Mouse (Mus musculus) heart, adult 2 months (tissue): ENCODE data around the gene Cldn18.

ENCODE experiments used
- CTCF ChIP-seq: fragments of 200-600 bp; IDR thresholded peaks from 2 replicates; pipeline ENCODE4 v1.8.1; 2022; ENCODE audit warnings: antibody characterized with exemption, mild to moderate bottlenecking, moderate library complexity
- EP300 ChIP-seq: fragments of 200-500 bp; IDR thresholded peaks from 2 replicates; pipeline ENCODE4 v1.6.1; 2011; ENCODE audit warnings: low read depth, low read length, control low read depth; ENCODE audit not compliant: insufficient read depth

DNA sequence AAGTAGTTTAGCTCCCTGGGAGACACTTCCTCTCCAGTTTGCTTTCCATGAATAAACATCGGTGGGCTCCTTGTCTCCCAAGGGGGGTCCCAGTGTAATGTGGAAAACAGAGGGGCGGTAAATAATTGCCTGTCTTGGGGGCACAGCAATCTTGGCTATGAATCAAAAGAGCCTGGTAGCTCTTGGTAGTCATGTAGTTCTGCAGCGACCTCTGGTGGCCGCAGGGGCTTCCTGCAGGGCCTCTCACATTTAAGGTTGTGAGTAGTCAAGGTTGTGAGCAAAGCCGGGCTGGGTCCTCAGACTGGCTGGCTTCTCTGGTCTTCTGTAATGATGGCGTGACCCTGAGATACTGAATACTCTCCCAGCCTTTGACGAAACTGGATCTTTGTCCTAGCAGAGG lies 54.7 kb downstream of the Cldn18 start:
- TF ChIP-seq EP300, result no peak
- TF ChIP-seq CTCF, result no peak; the same call in 1 of the 2 replicates
